Mouse (Mus musculus) adrenal gland, postnatal 25 days (tissue): Measurements from ENCODE around the gene 4930467E23Rik. TPM values are rescaled to one million over a fixed set of nuclear protein-coding genes. Genes with fewer than 3 reads are reported as not detected.
A peak's percentile ranks its signal among the peaks of the same experiment; 100 is the strongest.
"Not testable (repeated sequence)": the region's sequence is repeated elsewhere in the genome, so short reads cannot be mapped to it uniquely, and the experiment has no call there.

ENCODE experiments used
- DNase-seq: peaks from one replicate; pipeline ENCODE4 v3.0.0; 2021; ENCODE audit warnings: mixed read lengths
- total RNA-seq: library from RNA; stranded (reverse); gene quantifications from 2 replicates; pipeline ENCODE4 v1.2.3, GENCODE M21; 2021

4930467E23Rik gene
- total RNA-seq, 1 experiment from 2014 or later, result 0.67 TPM

GRCm38 (mm10) chr8:19711171-19711860 lies 18.1 kb upstream of the 4930467E23Rik start:
- DNase-seq, result not testable (repeated sequence)

GRCm38 (mm10) chr8:19712227-19712750 lies 17.1 kb upstream of the 4930467E23Rik start:
- not testable (repeated sequence) for DNase-seq

- DNase-seq, result not testable (repeated sequence)
Observed at GRCm38 (mm10) chr8:19712816-19713215, 16.6 kb upstream of the 4930467E23Rik start.

- peak; percentile 25 for DNase-seq
Observed at GRCm38 (mm10) chr8:19713232-19713834, 16.0 kb upstream of the 4930467E23Rik start.

GRCm38 (mm10) chr8:19714426-19714825 lies 14.9 kb upstream of the 4930467E23Rik start:
- not testable (repeated sequence) for DNase-seq

GRCm38 (mm10) chr8:19715266-19715665 lies 14.1 kb upstream of the 4930467E23Rik start:
- not testable (repeated sequence) for DNase-seq

- DNase-seq, result not testable (repeated sequence)
Observed at GRCm38 (mm10) chr8:19717851-19718250, 11.5 kb upstream of the 4930467E23Rik start.

- not testable (repeated sequence) for DNase-seq
Observed at GRCm38 (mm10) chr8:19719513-19719912, 9.9 kb upstream of the 4930467E23Rik start.

- DNase-seq, result not testable (repeated sequence)
Observed at GRCm38 (mm10) chr8:19724871-19725270, 4.5 kb upstream of the 4930467E23Rik start.

GRCm38 (mm10) chr8:19751773-19752172 lies 22.4 kb downstream of the 4930467E23Rik start:
- not testable (repeated sequence) for DNase-seq

- DNase-seq, result not testable (repeated sequence)
Observed at GRCm38 (mm10) chr8:19754178-19754577, 24.8 kb downstream of the 4930467E23Rik start.

GRCm38 (mm10) chr8:19754961-19755360 lies 25.6 kb downstream of the 4930467E23Rik start:
- DNase-seq, result not testable (repeated sequence)

GRCm38 (mm10) chr8:19761660-19762059 lies 32.3 kb downstream of the 4930467E23Rik start:
- not testable (repeated sequence) for DNase-seq

GRCm38 (mm10) chr8:19762860-19763592 lies 33.6 kb downstream of the 4930467E23Rik start:
- peak; percentile 29 for DNase-seq

- peak; percentile 13 for DNase-seq
Observed at GRCm38 (mm10) chr8:19765531-19765930, 36.2 kb downstream of the 4930467E23Rik start.

GRCm38 (mm10) chr8:19773461-19773860 lies 44.1 kb downstream of the 4930467E23Rik start:
- DNase-seq, result not testable (repeated sequence)

GRCm38 (mm10) chr8:19776311-19776710 lies 46.9 kb downstream of the 4930467E23Rik start:
- DNase-seq, result not testable (repeated sequence)

- not testable (repeated sequence) for DNase-seq
Observed at GRCm38 (mm10) chr8:19777500-19777899, 48.1 kb downstream of the 4930467E23Rik start.

- not testable (repeated sequence) for DNase-seq
Observed at GRCm38 (mm10) chr8:19778126-19778525, 48.8 kb downstream of the 4930467E23Rik start.

- DNase-seq, result not testable (repeated sequence)
Observed at GRCm38 (mm10) chr8:19778891-19779290, 49.5 kb downstream of the 4930467E23Rik start.

GRCm38 (mm10) chr8:19780212-19780611 lies 50.8 kb downstream of the 4930467E23Rik start:
- not testable (repeated sequence) for DNase-seq

- not testable (repeated sequence) for DNase-seq
Observed at GRCm38 (mm10) chr8:19780658-19781057, 51.3 kb downstream of the 4930467E23Rik start.
